ENCODE assay signal across 10 mouse cellular contexts in genomic region chr15:77104349-77105158, GRCm38 (mm10). TPM values are rescaled to one million over a fixed set of nuclear protein-coding genes. Genes with fewer than 3 reads are reported as not detected.
DNase-seq lines count a peak whose midpoint lies in the region; ATAC-seq and TF ChIP-seq lines count a peak whose summit lies in the region.
"Had no signal": no experiment of that assay in that cellular context is flagged by ENCODE, and none has a peak within 500 bp of the region (broad histone marks: within the 10 kb centered on the region; RNA-seq: fewer than 3 reads in every experiment).

No protein-coding gene starts in this region.

- no peak for DNase-seq in forebrain, postnatal 0 days
- DNase-seq in limb, embryonic 10.5 days (ENCODE audit: low spot score), result no peak
- DNase-seq in R1 (ENCODE audit: low read depth, low spot score), result peak; percentile 43
- DNase-seq in frontal cortex, postnatal 36 days (ENCODE audit: low spot score in 2 of 2), result no peak
- no peak for DNase-seq in thymus, postnatal 25 days
- DNase-seq: cerebellum, adult 8-10 months had no signal

- no peaks in the 10 kb centered on the region for H3K27me3 ChIP-seq in forebrain, embryonic 12.5 days
- H3K27me3 ChIP-seq in forebrain, postnatal 0 days (ENCODE audit: insufficient read depth, low read length), result no peaks in the 10 kb centered on the region
- no peaks in the 10 kb centered on the region for H3K27me3 ChIP-seq in limb, embryonic 12.5 days
- no peaks in the 10 kb centered on the region for H3K27me3 ChIP-seq in limb, embryonic 10.5 days (ENCODE audit: low read depth, poor library complexity, severe bottlenecking)
- H3K27me3 ChIP-seq in limb, embryonic 15.5 days, result no peaks in the 10 kb centered on the region
- H3K27me3 ChIP-seq: liver, embryonic 15.5 days had no signal

- peaks cover 25% of the 10 kb centered on the region for H3K36me3 ChIP-seq in forebrain, embryonic 12.5 days (replicated peaks)
- H3K36me3 ChIP-seq in forebrain, postnatal 0 days (ENCODE audit: insufficient read depth), result peaks cover 32% of the 10 kb centered on the region
- peaks cover 53% of the 10 kb centered on the region for H3K36me3 ChIP-seq in limb, embryonic 12.5 days
- H3K36me3 ChIP-seq in limb, embryonic 10.5 days, result peaks cover 56% of the 10 kb centered on the region
- peaks cover 35% of the 10 kb centered on the region for H3K36me3 ChIP-seq in limb, embryonic 15.5 days
- H3K36me3 ChIP-seq: liver, embryonic 15.5 days had no signal

- 73% methylated on average over 10 of the region's 10 CpGs for WGBS in forebrain, embryonic 12.5 days
- 58% methylated on average over 10 of the region's 10 CpGs for WGBS in forebrain, postnatal 0 days
- WGBS in limb, embryonic 12.5 days, result 84% methylated on average over 10 of the region's 10 CpGs
- WGBS in limb, embryonic 10.5 days, result 87% methylated on average over 10 of the region's 10 CpGs
- WGBS in limb, embryonic 15.5 days, result 76% methylated on average over 10 of the region's 10 CpGs

- H3K9ac ChIP-seq in forebrain, embryonic 12.5 days, result no peak overlapping the region
- H3K9ac ChIP-seq in forebrain, postnatal 0 days, result no peak overlapping the region
- no peak overlapping the region for H3K9ac ChIP-seq in limb, embryonic 12.5 days (replicated peaks)
- H3K9ac ChIP-seq in limb, embryonic 15.5 days, result no peak overlapping the region
- H3K9ac ChIP-seq: liver, embryonic 15.5 days had no signal

- H3K4me2 ChIP-seq in forebrain, embryonic 12.5 days, result no peak overlapping the region
- no peak overlapping the region for H3K4me2 ChIP-seq in forebrain, postnatal 0 days (ENCODE audit: low read depth)
- no peak overlapping the region for H3K4me2 ChIP-seq in limb, embryonic 12.5 days
- H3K4me2 ChIP-seq in limb, embryonic 15.5 days, result no peak overlapping the region
- H3K4me2 ChIP-seq: liver, embryonic 15.5 days had no signal

- no peak for ATAC-seq in forebrain, embryonic 12.5 days (ENCODE audit: low FRiP score)
- no peak for ATAC-seq in forebrain, postnatal 0 days
- ATAC-seq in limb, embryonic 12.5 days (ENCODE audit: insufficient number of reproducible peaks, insufficient read depth, low FRiP score, low TSS enrichment, low read depth), result no peak
- ATAC-seq in limb, embryonic 15.5 days (ENCODE audit: insufficient number of reproducible peaks, low FRiP score, low TSS enrichment, low read depth), result no peak

- H3K9me3 ChIP-seq in forebrain, embryonic 12.5 days, result no peaks in the 10 kb centered on the region
- no peaks in the 10 kb centered on the region for H3K9me3 ChIP-seq in forebrain, postnatal 0 days (ENCODE audit: low read length)
- H3K9me3 ChIP-seq in limb, embryonic 12.5 days, result no peaks in the 10 kb centered on the region
- no peaks in the 10 kb centered on the region for H3K9me3 ChIP-seq in limb, embryonic 10.5 days (replicated peaks)
- no peaks in the 10 kb centered on the region for H3K9me3 ChIP-seq in limb, embryonic 15.5 days
- H3K9me3 ChIP-seq: liver, embryonic 15.5 days had no signal

- H3K4me1 ChIP-seq in forebrain, embryonic 12.5 days, result peaks cover 17% of the 10 kb centered on the region
- H3K4me1 ChIP-seq in forebrain, postnatal 0 days (ENCODE audit: insufficient read depth), result no peaks in the 10 kb centered on the region
- H3K4me1 ChIP-seq in limb, embryonic 12.5 days (replicated peaks), result no peaks in the 10 kb centered on the region; the same call in 1 of the 2 replicates
- H3K4me1 ChIP-seq in limb, embryonic 10.5 days, result peaks cover 14% of the 10 kb centered on the region; the same call in 1 of the 2 replicates
- H3K4me1 ChIP-seq in limb, embryonic 15.5 days, result no peaks in the 10 kb centered on the region

- no peak for TF ChIP-seq CTCF in forebrain, postnatal 0 days (IDR thresholded peaks at IDR 0.05; ENCODE audit: low read depth)

- no peak overlapping the region for H3K4me3 ChIP-seq in forebrain, embryonic 12.5 days (replicated peaks)
- no peak overlapping the region for H3K4me3 ChIP-seq in forebrain, postnatal 0 days (ENCODE audit: low read depth, low read length)
- H3K4me3 ChIP-seq in limb, embryonic 12.5 days (replicated peaks), result no peak overlapping the region
- no peak overlapping the region for H3K4me3 ChIP-seq in limb, embryonic 10.5 days
- no peak overlapping the region for H3K4me3 ChIP-seq in limb, embryonic 15.5 days
- H3K4me3 ChIP-seq: liver, embryonic 15.5 days had no signal

- H3K27ac ChIP-seq in forebrain, embryonic 12.5 days, result 0 out of 2 replicates have a peak overlapping the region, but pooled peaks have one; percentile 33
- H3K27ac ChIP-seq in forebrain, postnatal 0 days (ENCODE audit: low read depth, low read length), result no peak overlapping the region
- H3K27ac ChIP-seq in limb, embryonic 12.5 days, result peak overlapping the region; percentile 12; the same call in 1 of the 2 replicates
- no peak overlapping the region for H3K27ac ChIP-seq in limb, embryonic 10.5 days
- peak overlapping the region; percentile 47 for H3K27ac ChIP-seq in limb, embryonic 15.5 days
- H3K27ac ChIP-seq: liver, embryonic 15.5 days had no signal

RNA-seq across cellular contexts. Expression of gene Mb, which starts 54.1 kb away (rescaled TPM):
- polyA plus RNA-seq in forebrain, embryonic 12.5 days (2016; fragmentation: Nextera tagmentation; extraction: Ambion mirVana), result not detected in 2 replicates
- 0.62 and 3.6 TPM in 2 replicates for total RNA-seq in forebrain, postnatal 0 days (2014; rRNA removed)
- polyA plus RNA-seq in forebrain, postnatal 0 days (2015; fragmentation: Nextera tagmentation; extraction: Ambion mirVana), result 0.21 and 0.33 TPM in 2 replicates
- polyA plus RNA-seq in limb, embryonic 12.5 days (2016; fragmentation: Nextera tagmentation; extraction: Ambion mirVana), result 3.3 and 3.7 TPM in 2 replicates
- 0.44 and 0.60 TPM in 2 replicates for polyA plus RNA-seq in limb, embryonic 10.5 days (2016; fragmentation: Nextera tagmentation; extraction: Ambion mirVana)
- polyA plus RNA-seq in limb, embryonic 15.5 days (2015; fragmentation: Nextera tagmentation; extraction: Ambion mirVana), result 11.6 and 13.7 TPM in 2 replicates

Comparison
In these comparisons a context has a peak if more than half of its experiments do, and no peak if none do; other contexts are left out.
1. H3K27ac ChIP-seq: peak in forebrain, embryonic 12.5 days (single experiment), limb, embryonic 12.5 days (single experiment) and limb, embryonic 15.5 days (single experiment); none in forebrain, postnatal 0 days (single experiment) and limb, embryonic 10.5 days (single experiment).